Mouse (Mus musculus): ENCODE measurements at regions not wholly inside any gene's neighbourhood (a gene's known extent, or its start where the extent isn't known, plus 50 kb on each side); places are given as distances from the start of the nearest gene placed in this dataset.

DNA sequence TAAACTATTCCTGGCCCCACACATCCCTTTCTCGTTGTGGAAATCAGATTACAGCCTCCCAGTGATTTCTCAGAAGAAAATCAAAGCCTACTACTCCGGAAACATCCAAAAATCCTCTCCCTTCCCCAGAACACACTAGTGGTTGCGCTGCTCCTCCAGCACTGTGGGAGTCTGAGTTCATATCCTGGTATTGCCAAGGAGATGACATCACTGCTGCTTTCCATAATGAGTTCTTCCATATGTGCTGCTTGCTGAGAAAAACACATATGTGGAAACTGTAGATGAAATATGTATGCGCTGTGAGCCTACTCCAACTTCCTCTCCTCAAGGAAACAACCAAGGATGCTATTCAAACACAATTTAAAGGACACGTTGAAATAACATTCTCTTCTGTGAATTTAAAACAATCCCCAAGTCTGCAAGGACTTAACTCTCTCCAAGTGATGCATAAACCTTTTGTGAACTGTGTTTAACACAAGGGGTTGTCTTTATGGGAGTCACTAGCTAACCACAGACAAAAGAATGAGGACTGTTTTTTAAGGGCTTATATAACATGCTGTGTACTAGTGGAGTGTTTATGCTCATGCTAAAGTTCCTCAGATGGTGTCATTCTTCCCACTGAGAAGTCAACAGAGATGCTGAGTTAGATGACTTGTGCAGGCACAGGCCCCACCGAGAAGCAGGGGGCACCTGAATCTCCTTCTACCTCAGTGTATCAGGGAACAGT lies 891.6 kb downstream of the Gsdmc2 start:
- DNase-seq, result no peak
- Histone ChIP-seq H3K27me3 (ENCODE audit: control insufficient read depth, insufficient read depth, low read length) (no peaks in the 10 kb centered on the region), H3K9ac (ENCODE audit: low read depth, low read length) (no peak overlapping the region), H3K79me2 (replicated peaks; ENCODE audit: control insufficient read depth, insufficient read depth, low read length) (no peaks in the 10 kb centered on the region), H3K36me3 (ENCODE audit: control insufficient read depth, insufficient read depth, low read length) (no peaks in the 10 kb centered on the region), H3K27ac (no peak overlapping the region), H3K4me3 (no peak overlapping the region), H3K4me1 (ENCODE audit: control insufficient read depth, insufficient read depth, low read length) (no peaks in the 10 kb centered on the region)
- TF ChIP-seq EP300 (IDR thresholded peaks at IDR 0.05; ENCODE audit: insufficient read depth, low read depth, low read length), result no peak
- WGBS, result 47% methylated on average over 6 of the region's 6 CpGs
- intact Hi-C loops (cut with DNase I), result no loop called here

DNA sequence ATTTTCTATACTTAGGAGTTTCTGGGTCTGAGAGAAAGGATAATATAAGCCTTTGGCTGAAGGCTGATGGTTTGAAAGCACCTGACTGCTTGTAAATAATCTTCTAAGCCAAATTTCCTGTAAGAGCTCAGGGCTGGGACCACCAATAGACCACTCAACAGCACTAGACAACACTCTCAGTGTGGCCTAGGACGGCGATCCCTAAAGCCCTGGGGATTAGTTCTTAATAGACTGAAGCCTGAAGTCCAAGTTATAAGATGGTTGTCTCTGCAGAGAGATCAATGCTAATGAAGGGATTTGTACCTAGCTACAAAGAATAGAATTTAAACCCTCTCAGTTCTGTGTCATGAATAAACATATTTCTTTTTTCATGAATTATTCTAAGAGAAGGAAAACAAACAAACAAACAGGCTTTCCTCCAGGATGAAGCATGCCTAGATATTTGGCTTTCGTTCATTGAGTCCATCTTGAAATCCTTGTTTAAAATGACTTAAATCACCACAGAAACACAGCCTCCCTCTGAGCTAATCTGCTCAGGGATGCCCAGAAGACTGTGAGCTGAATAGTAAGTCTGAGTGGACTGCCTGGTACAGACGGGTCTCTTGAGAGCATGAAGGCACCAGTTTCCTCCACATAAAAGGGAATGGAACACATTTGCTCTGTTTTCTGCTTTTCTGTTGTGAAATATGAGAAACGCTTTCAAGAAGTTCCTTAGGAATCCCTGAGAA lies 892.3 kb downstream of the Gsdmc2 start:
- Histone ChIP-seq H3K4me3 (no peak overlapping the region), H3K79me2 (replicated peaks; ENCODE audit: control insufficient read depth, insufficient read depth, low read length) (no peaks in the 10 kb centered on the region), H3K36me3 (ENCODE audit: control insufficient read depth, insufficient read depth, low read length) (no peaks in the 10 kb centered on the region), H3K27me3 (ENCODE audit: control insufficient read depth, insufficient read depth, low read length) (no peaks in the 10 kb centered on the region), H3K9ac (ENCODE audit: low read depth, low read length) (no peak overlapping the region), H3K4me1 (ENCODE audit: control insufficient read depth, insufficient read depth, low read length) (no peaks in the 10 kb centered on the region), H3K27ac (no peak overlapping the region)
- DNase-seq, result no peak
- no peak for TF ChIP-seq POLR2A (IDR thresholded peaks at IDR 0.05; ENCODE audit: insufficient read depth, low read depth, low read length)
- TF ChIP-seq EP300 (IDR thresholded peaks at IDR 0.05; ENCODE audit: insufficient read depth, low read depth, low read length), result no peak
- TF ChIP-seq CTCF (IDR thresholded peaks at IDR 0.05), result no peak
- WGBS, result 66% methylated on average over 5 of the region's 5 CpGs
- intact Hi-C loops (cut with DNase I), result no loop called here

DNA sequence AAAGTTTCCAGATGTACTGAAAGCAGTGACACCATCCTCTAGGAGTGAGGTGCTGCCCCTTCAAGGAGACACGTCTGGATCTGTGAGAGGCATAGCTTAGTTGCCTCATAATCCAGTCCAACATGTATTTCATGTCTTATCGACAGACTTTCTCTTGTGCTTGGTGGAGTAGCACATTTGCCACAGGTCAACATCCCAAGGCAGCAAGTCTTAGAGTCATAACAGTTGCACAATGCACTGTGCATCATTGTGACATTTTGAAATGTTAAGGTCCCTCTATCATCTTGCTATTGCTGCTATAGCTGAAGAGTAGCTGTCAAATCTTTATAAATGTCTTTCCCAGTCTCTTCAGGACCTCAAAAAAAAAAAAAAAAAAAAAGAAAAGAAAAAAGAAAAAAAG lies 905.6 kb downstream of the Gsdmc2 start:
- H3K27ac ChIP-seq, result no peak overlapping the region
- DNase-seq, result no peak
- H3K36me3 ChIP-seq (ENCODE audit: control insufficient read depth, insufficient read depth, low read length), result no peaks in the 10 kb centered on the region
- intact Hi-C loops (cut with DNase I), result no loop called here
- H3K4me1 ChIP-seq (ENCODE audit: control insufficient read depth, insufficient read depth, low read length), result no peaks in the 10 kb centered on the region
- H3K27me3 ChIP-seq (ENCODE audit: control insufficient read depth, insufficient read depth, low read length), result no peaks in the 10 kb centered on the region
- no peak for TF ChIP-seq CTCF (IDR thresholded peaks at IDR 0.05)
- no peak for TF ChIP-seq POLR2A (IDR thresholded peaks at IDR 0.05; ENCODE audit: insufficient read depth, low read depth, low read length)
- no peak for TF ChIP-seq EP300 (IDR thresholded peaks at IDR 0.05; ENCODE audit: insufficient read depth, low read depth, low read length)
- no peak overlapping the region for H3K9ac ChIP-seq (ENCODE audit: low read depth, low read length)
- WGBS, result 87% methylated on average over 2 of the region's 2 CpGs
- H3K79me2 ChIP-seq (replicated peaks; ENCODE audit: control insufficient read depth, insufficient read depth, low read length), result no peaks in the 10 kb centered on the region
- H3K4me3 ChIP-seq, result no peak overlapping the region

DNA sequence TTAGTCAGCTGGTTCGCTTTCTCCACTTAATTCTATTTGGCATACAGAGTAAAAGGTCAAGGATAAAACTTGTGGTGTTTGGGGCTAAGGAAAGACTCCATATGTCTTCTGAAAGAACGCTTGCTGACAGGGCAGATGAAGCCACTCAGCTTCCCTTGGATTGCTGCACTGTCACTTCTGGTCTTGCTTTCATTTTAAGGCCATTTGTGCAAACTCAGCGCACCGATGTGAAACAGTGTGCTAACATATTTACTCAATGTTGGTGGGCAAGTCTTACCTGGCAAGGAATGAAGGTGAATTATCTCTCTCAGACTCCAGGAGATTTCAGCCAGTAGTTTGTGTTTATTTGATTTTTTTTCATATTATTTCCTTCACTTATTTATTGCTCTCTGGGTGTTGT lies 907.2 kb downstream of the Gsdmc2 start:
- Histone ChIP-seq H3K79me2 (replicated peaks; ENCODE audit: control insufficient read depth, insufficient read depth, low read length) (no peaks in the 10 kb centered on the region), H3K27me3 (ENCODE audit: control insufficient read depth, insufficient read depth, low read length) (no peaks in the 10 kb centered on the region), H3K27ac (no peak overlapping the region), H3K4me3 (no peak overlapping the region), H3K36me3 (ENCODE audit: control insufficient read depth, insufficient read depth, low read length) (no peaks in the 10 kb centered on the region), H3K4me1 (ENCODE audit: control insufficient read depth, insufficient read depth, low read length) (no peaks in the 10 kb centered on the region), H3K9ac (ENCODE audit: low read depth, low read length) (no peak overlapping the region)
- 91% methylated on average over 4 of the region's 4 CpGs for WGBS
- intact Hi-C loops (cut with DNase I), result no loop called here
- TF ChIP-seq POLR2A (IDR thresholded peaks at IDR 0.05; ENCODE audit: insufficient read depth, low read depth, low read length) (no peak), CTCF (IDR thresholded peaks at IDR 0.05) (no peak), EP300 (IDR thresholded peaks at IDR 0.05; ENCODE audit: insufficient read depth, low read depth, low read length) (no peak)
- DNase-seq, result no peak

DNA sequence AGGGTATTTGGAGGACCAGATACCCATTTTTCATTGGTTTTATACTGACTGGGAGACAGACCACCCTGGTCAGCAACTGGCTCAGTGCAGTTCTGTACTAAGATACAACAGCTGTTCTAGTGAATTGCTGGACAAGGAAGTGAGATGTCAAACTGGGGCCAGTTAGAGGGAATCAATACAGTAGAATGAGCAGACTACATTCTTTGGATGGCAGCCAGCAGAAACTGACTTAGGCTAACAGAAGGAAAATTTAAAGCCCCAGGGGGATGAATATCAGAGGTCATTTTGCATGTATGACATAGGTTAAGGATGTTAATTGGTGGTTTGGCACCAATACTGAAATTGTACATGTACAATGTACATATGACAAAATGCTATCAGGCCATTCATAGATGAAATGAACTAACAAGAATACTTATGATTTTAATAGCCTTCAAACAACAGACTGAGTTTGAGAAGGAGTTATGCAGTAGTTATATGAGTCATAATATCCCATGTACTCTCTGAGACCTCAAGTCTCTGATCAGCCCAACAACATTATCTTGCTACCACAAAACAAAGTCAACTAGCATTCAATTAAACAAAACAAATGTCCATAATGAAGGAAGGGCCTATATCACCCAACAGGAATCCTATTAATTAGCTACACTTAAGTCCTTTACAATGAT lies 910.3 kb downstream of the Gsdmc2 start:
- Histone ChIP-seq H3K4me3 (no peak overlapping the region), H3K36me3 (ENCODE audit: control insufficient read depth, insufficient read depth, low read length) (no peaks in the 10 kb centered on the region), H3K9ac (ENCODE audit: low read depth, low read length) (no peak overlapping the region), H3K79me2 (replicated peaks; ENCODE audit: control insufficient read depth, insufficient read depth, low read length) (no peaks in the 10 kb centered on the region), H3K27me3 (ENCODE audit: control insufficient read depth, insufficient read depth, low read length) (no peaks in the 10 kb centered on the region), H3K4me1 (ENCODE audit: control insufficient read depth, insufficient read depth, low read length) (no peaks in the 10 kb centered on the region), H3K27ac (no peak overlapping the region)
- intact Hi-C loops (cut with DNase I), result no loop called here
- TF ChIP-seq EP300 (IDR thresholded peaks at IDR 0.05; ENCODE audit: insufficient read depth, low read depth, low read length), result no peak
- TF ChIP-seq POLR2A (IDR thresholded peaks at IDR 0.05; ENCODE audit: insufficient read depth, low read depth, low read length), result no peak
- TF ChIP-seq CTCF (IDR thresholded peaks at IDR 0.05), result no peak
- DNase-seq, result no peak

DNA sequence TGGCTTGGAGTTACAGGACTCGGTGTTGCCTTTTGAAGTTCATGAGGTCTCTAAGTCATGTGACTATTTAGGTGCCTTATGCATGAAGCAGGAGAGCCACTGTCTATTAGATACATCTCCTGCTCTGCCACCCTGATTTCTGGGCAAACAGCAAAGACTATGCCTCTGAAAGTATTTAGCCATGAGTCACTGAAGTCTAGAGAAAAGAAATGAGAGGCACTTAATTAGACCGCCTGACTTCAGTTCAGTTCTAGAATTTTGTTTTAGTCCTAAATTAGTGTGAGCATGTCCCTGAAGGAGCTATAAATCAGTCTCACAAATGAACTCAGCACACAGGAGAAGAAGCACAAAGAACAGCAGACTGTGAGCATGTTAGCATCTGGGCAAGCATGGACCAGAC lies 924.5 kb downstream of the Gsdmc2 start:
- Histone ChIP-seq H3K27ac (no peak overlapping the region), H3K4me3 (no peak overlapping the region), H3K36me3 (ENCODE audit: control insufficient read depth, insufficient read depth, low read length) (no peaks in the 10 kb centered on the region), H3K4me1 (ENCODE audit: control insufficient read depth, insufficient read depth, low read length) (peaks cover 2% of the 10 kb centered on the region; the same call in 1 of the 2 replicates), H3K79me2 (replicated peaks; ENCODE audit: control insufficient read depth, insufficient read depth, low read length) (no peaks in the 10 kb centered on the region), H3K9ac (ENCODE audit: low read depth, low read length) (no peak overlapping the region), H3K27me3 (ENCODE audit: control insufficient read depth, insufficient read depth, low read length) (no peaks in the 10 kb centered on the region)
- 88% methylated on average over 2 of the region's 2 CpGs for WGBS
- TF ChIP-seq POLR2A (IDR thresholded peaks at IDR 0.05; ENCODE audit: insufficient read depth, low read depth, low read length) (no peak), CTCF (IDR thresholded peaks at IDR 0.05) (no peak), EP300 (IDR thresholded peaks at IDR 0.05; ENCODE audit: insufficient read depth, low read depth, low read length) (no peak)
- intact Hi-C loops (cut with DNase I), result no loop called here
- no peak for DNase-seq

Measured in heart, adult 2 months (tissue).